8 mouse cellular contexts compared by ENCODE assay signal in the genomic region with DNA sequence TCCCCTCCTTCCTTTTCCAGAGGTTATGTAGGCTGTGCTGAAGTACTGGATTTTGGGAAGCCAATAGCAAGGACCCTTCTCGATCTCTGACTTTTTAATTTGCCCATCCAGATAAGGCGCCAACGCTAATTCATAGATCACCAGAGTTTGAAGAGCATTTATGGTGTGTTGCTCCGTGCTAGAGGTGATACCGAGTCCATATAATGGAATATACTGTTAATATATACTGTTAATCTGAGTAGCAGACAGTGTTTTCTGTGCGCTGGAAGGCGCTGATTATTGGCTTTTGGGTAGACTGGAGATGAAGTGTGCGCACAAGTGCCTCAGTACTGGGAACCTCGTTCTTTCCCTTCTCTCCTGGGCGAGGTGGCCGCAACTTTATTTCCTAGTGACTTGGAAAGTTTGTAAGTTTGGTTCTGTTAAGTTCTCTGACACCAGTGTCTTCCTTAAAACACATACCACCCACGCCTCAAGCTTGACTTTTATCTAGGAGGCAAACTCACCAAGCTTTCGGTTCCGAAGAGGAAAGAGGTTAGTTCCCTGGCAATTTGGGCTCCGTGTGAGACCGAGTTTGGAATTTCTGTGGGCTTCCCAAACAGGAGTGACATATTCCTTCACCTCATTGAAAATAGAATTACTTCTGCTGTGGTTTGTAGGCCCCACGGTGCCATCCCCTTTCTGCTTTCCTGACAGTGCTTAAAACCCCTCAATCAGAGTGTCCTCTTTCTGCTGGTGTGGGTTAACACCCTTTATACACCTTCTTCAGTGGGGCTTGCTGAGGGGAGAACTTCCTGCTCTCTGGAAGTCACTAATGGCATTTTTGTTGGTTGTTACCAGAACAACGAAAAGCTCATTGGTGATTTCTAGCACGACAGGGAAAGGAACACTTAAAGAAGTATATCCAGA. TPM values are rescaled to one million over a fixed set of nuclear protein-coding genes. Genes with fewer than 3 reads are reported as not detected.
A peak's percentile ranks its signal among the peaks of the same experiment; 100 is the strongest.
DNase-seq lines count a peak whose midpoint lies in the region; ATAC-seq and TF ChIP-seq lines count a peak whose summit lies in the region.

No protein-coding gene starts in this region.

- TF ChIP-seq CTCF in thymus, adult 2 months (IDR thresholded peaks at IDR 0.05; ENCODE audit: borderline replicate concordance, control insufficient read depth, extremely low read depth, insufficient read depth, low read length, poor library complexity): no peak

- WGBS in thymus, adult 2 months: 3% methylated on average over 19 of the region's 19 CpGs
- WGBS in heart, embryonic 13.5 days: 3% methylated on average over 19 of the region's 19 CpGs
- WGBS in neural tube, embryonic 11.5 days: 7% methylated on average over 19 of the region's 19 CpGs

- TF ChIP-seq POLR2A in thymus, adult 2 months (IDR thresholded peaks at IDR 0.05; ENCODE audit: control insufficient read depth, extremely low read depth, insufficient read depth, low read length, poor library complexity): no peak

- H3K9me3 ChIP-seq in heart, embryonic 13.5 days: no peaks in the 10 kb centered on the region
- no peaks in the 10 kb centered on the region for H3K9me3 ChIP-seq in neural tube, embryonic 11.5 days (ENCODE audit: control insufficient read depth, low read length)

- peak; percentile 16 for DNase-seq in thymus, adult 2 months
- DNase-seq in thymus, adult 18-20 months: no peak
- peak; percentile 59 for DNase-seq in c-Kit-positive CD71-positive TER-119-positive erythroid progenitor cells, embryonic 14.5 days (ENCODE audit: low spot score)
- DNase-seq in liver: peak; percentile 36
- DNase-seq in neural tube, embryonic 11.5 days (ENCODE audit: low spot score): peak; percentile 17
- DNase-seq in gastrocnemius, postnatal 14 days: no peak
- DNase-seq in left cerebral cortex, postnatal 4 days: no peak

- no peak for ATAC-seq in heart, embryonic 13.5 days (ENCODE audit: extremely low read depth, insufficient number of reproducible peaks, low FRiP score, low TSS enrichment)
- ATAC-seq in neural tube, embryonic 11.5 days (ENCODE audit: insufficient read depth, low FRiP score, low TSS enrichment): peak; percentile 22; the same call in 1 of the 2 replicates

- H3K4me1 ChIP-seq in thymus, adult 2 months (replicated peaks; ENCODE audit: control insufficient read depth, insufficient read depth, low read length): peaks cover 10% of the 10 kb centered on the region
- H3K4me1 ChIP-seq in heart, embryonic 13.5 days: peaks cover 37% of the 10 kb centered on the region
- peaks cover 3% of the 10 kb centered on the region; the same call in 1 of the 2 replicates for H3K4me1 ChIP-seq in neural tube, embryonic 11.5 days (ENCODE audit: control insufficient read depth, insufficient read depth, low read length)

- H3K9ac ChIP-seq in heart, embryonic 13.5 days: peak overlapping the region; percentile 96
- H3K9ac ChIP-seq in neural tube, embryonic 11.5 days (ENCODE audit: low read length): peak overlapping the region; percentile 92

- peak overlapping the region; percentile 9; the same call in 1 of the 2 replicates for H3K27ac ChIP-seq in thymus, adult 2 months (ENCODE audit: control insufficient read depth, insufficient read depth, low read length)
- H3K27ac ChIP-seq in heart, embryonic 13.5 days (replicated peaks): peak overlapping the region; percentile 88
- H3K27ac ChIP-seq in neural tube, embryonic 11.5 days (ENCODE audit: low read depth, low read length): peak overlapping the region; percentile 53; the same call in 1 of the 2 replicates

- H3K4me3 ChIP-seq in thymus, adult 2 months (ENCODE audit: control insufficient read depth, insufficient read depth, low read length): peak overlapping the region; percentile 82
- H3K4me3 ChIP-seq in heart, embryonic 13.5 days: peak overlapping the region; percentile 94
- H3K4me3 ChIP-seq in neural tube, embryonic 11.5 days (ENCODE audit: low read depth, low read length): peak overlapping the region; percentile 83

- intact Hi-C loops in gastrocnemius, postnatal 14 days (cut with DNase I; ENCODE audit: low total_unique reads): no loop called here
- intact Hi-C loops in left cerebral cortex, postnatal 4 days (cut with DNase I): no loop called here

- H3K27me3 ChIP-seq in thymus, adult 2 months (ENCODE audit: control insufficient read depth, insufficient read depth, low read length): no peaks in the 10 kb centered on the region
- H3K27me3 ChIP-seq in heart, embryonic 13.5 days (replicated peaks): no peaks in the 10 kb centered on the region
- no peaks in the 10 kb centered on the region for H3K27me3 ChIP-seq in neural tube, embryonic 11.5 days (ENCODE audit: control insufficient read depth, insufficient read depth, low read length)

- peaks cover 8% of the 10 kb centered on the region; the same call in 1 of the 2 replicates for H3K36me3 ChIP-seq in thymus, adult 2 months (ENCODE audit: control insufficient read depth, insufficient read depth, low read length)
- peaks cover 25% of the 10 kb centered on the region for H3K36me3 ChIP-seq in heart, embryonic 13.5 days
- peaks cover 8% of the 10 kb centered on the region; the same call in 1 of the 2 replicates for H3K36me3 ChIP-seq in neural tube, embryonic 11.5 days (ENCODE audit: control insufficient read depth, insufficient read depth, low read length)

- peak overlapping the region; percentile 88 for H3K4me2 ChIP-seq in heart, embryonic 13.5 days
- H3K4me2 ChIP-seq in neural tube, embryonic 11.5 days (ENCODE audit: low read depth): peak overlapping the region; percentile 69

RNA-seq across cellular contexts. Expression of gene Nudt9, which starts 1.3 kb away (rescaled TPM):
- polyA plus RNA-seq in thymus, adult 2 months (2012; rRNA removed): 43.6 and 49.0 TPM in 2 replicates
- 53.7 and 55.6 TPM in 2 replicates for polyA plus RNA-seq in heart, embryonic 13.5 days (2015; fragmentation: Nextera tagmentation; extraction: Ambion mirVana)
- 76.3 and 78.2 TPM in 2 replicates for polyA plus RNA-seq in neural tube, embryonic 11.5 days (2014; fragmentation: Nextera tagmentation; extraction: Ambion mirVana)
- total RNA-seq in gastrocnemius, postnatal 14 days (2021): 10 to 100 TPM; 52.1 to 53.6 TPM
- total RNA-seq in left cerebral cortex, postnatal 4 days (2021): 10 to 100 TPM; 43.9 to 46.7 TPM

RNA-seq across cellular contexts. Expression of gene Hsd17b11, which starts 25.7 kb away (rescaled TPM):
- 15.1 and 18.8 TPM in 2 replicates for polyA plus RNA-seq in thymus, adult 2 months (2012; rRNA removed)
- polyA plus RNA-seq in heart, embryonic 13.5 days (2015; fragmentation: Nextera tagmentation; extraction: Ambion mirVana): 2.8 and 3.3 TPM in 2 replicates
- 0.99 and 1.5 TPM in 2 replicates for polyA plus RNA-seq in neural tube, embryonic 11.5 days (2014; fragmentation: Nextera tagmentation; extraction: Ambion mirVana)
- 10 to 100 TPM; 13.7 to 14.1 TPM for total RNA-seq in gastrocnemius, postnatal 14 days (2021)
- total RNA-seq in left cerebral cortex, postnatal 4 days (2021): 10 to 100 TPM; 20.2 to 22.6 TPM

RNA-seq across cellular contexts. Expression of gene Gm17660, which starts 30.0 kb away (rescaled TPM):
- not detected in 2 replicates for polyA plus RNA-seq in thymus, adult 2 months (2012; rRNA removed)
- not detected in 2 replicates for polyA plus RNA-seq in heart, embryonic 13.5 days (2015; fragmentation: Nextera tagmentation; extraction: Ambion mirVana)
- polyA plus RNA-seq in neural tube, embryonic 11.5 days (2014; fragmentation: Nextera tagmentation; extraction: Ambion mirVana): not detected in 2 replicates
- total RNA-seq in gastrocnemius, postnatal 14 days (2021): not detected
- not detected for total RNA-seq in left cerebral cortex, postnatal 4 days (2021)

Comparison
In these comparisons a context has a peak if more than half of its experiments do, and no peak if none do; other contexts are left out.
1. DNase-seq: peak in thymus, adult 2 months (single experiment), c-Kit-positive CD71-positive TER-119-positive erythroid progenitor cells, embryonic 14.5 days (single experiment), liver (single experiment) and neural tube, embryonic 11.5 days (single experiment); none in thymus, adult 18-20 months (0 of 2), gastrocnemius, postnatal 14 days (single experiment) and left cerebral cortex, postnatal 4 days (single experiment).
2. H3K27ac ChIP-seq: peak in every context shown above with its lines; median percentile 88 in heart, embryonic 13.5 days; 53 in neural tube, embryonic 11.5 days; 9 in thymus, adult 2 months.
3. Peak in every context shown above with its lines, with median percentiles within 50 percentile points of each other: H3K4me3 ChIP-seq.